In genomic region chr1:86528571-86529180, GRCm38 (mm10) we compare ENCODE assay signal across 8 mouse cellular contexts. TPM values are rescaled to one million over a fixed set of nuclear protein-coding genes. Genes with fewer than 3 reads are reported as not detected.
DNase-seq lines count a peak whose midpoint lies in the region; ATAC-seq and TF ChIP-seq lines count a peak whose summit lies in the region.

No protein-coding gene starts in this region.

- no peak for ATAC-seq in forebrain, embryonic 13.5 days
- no peak for ATAC-seq in neural tube, embryonic 13.5 days (ENCODE audit: low read depth)

- H3K4me3 ChIP-seq in forebrain, embryonic 13.5 days, result peak overlapping the region; percentile 100
- H3K4me3 ChIP-seq in liver, adult 2 months (ENCODE audit: insufficient read depth, low read depth, low read length), result peak overlapping the region; percentile 88
- H3K4me3 ChIP-seq in neural tube, embryonic 13.5 days, result peak overlapping the region; percentile 100

- peak; percentile 67 for TF ChIP-seq CTCF in liver, adult 2 months (IDR thresholded peaks at IDR 0.05; ENCODE audit: low read depth, low read length)

- no peaks in the 10 kb centered on the region for H3K9me3 ChIP-seq in forebrain, embryonic 13.5 days (replicated peaks)
- no peaks in the 10 kb centered on the region for H3K9me3 ChIP-seq in neural tube, embryonic 13.5 days

- no peaks in the 10 kb centered on the region for H3K27me3 ChIP-seq in forebrain, embryonic 13.5 days
- no peaks in the 10 kb centered on the region for H3K27me3 ChIP-seq in liver, adult 2 months (ENCODE audit: control insufficient read depth, insufficient read depth, low read length)
- no peaks in the 10 kb centered on the region for H3K27me3 ChIP-seq in neural tube, embryonic 13.5 days

- peaks cover 34% of the 10 kb centered on the region for H3K36me3 ChIP-seq in forebrain, embryonic 13.5 days (ENCODE audit: poor library complexity, severe bottlenecking)
- H3K36me3 ChIP-seq in liver, adult 2 months (ENCODE audit: control insufficient read depth, insufficient read depth, low read length), result peaks cover 3% of the 10 kb centered on the region; the same call in 1 of the 2 replicates
- H3K36me3 ChIP-seq in neural tube, embryonic 13.5 days, result peaks cover 19% of the 10 kb centered on the region

- WGBS in forebrain, embryonic 13.5 days, result under 1% methylated on average over 15 of the region's 15 CpGs
- WGBS in liver, adult 2 months, result 1% methylated on average over 15 of the region's 15 CpGs
- WGBS in neural tube, embryonic 13.5 days, result under 1% methylated on average over 15 of the region's 15 CpGs

- peak overlapping the region; percentile 84 for H3K4me2 ChIP-seq in forebrain, embryonic 13.5 days
- H3K4me2 ChIP-seq in neural tube, embryonic 13.5 days, result peak overlapping the region; percentile 91

- TF ChIP-seq POLR2A in liver, adult 2 months (IDR thresholded peaks at IDR 0.05; ENCODE audit: extremely low read depth, insufficient read depth, low read length), result no peak

- H3K4me1 ChIP-seq in forebrain, embryonic 13.5 days, result peaks cover 42% of the 10 kb centered on the region
- peaks cover 12% of the 10 kb centered on the region for H3K4me1 ChIP-seq in liver, adult 2 months (ENCODE audit: control insufficient read depth, insufficient read depth, low read length)
- H3K4me1 ChIP-seq in neural tube, embryonic 13.5 days (replicated peaks), result peaks cover 48% of the 10 kb centered on the region

- peak overlapping the region; percentile 100 for H3K9ac ChIP-seq in forebrain, embryonic 13.5 days
- peak overlapping the region; percentile 73 for H3K9ac ChIP-seq in liver, adult 2 months (ENCODE audit: low read depth, low read length)
- H3K9ac ChIP-seq in neural tube, embryonic 13.5 days, result peak overlapping the region; percentile 100

- peaks cover 13% of the 10 kb centered on the region; the same call in 1 of the 2 replicates for H3K79me2 ChIP-seq in liver, adult 2 months (ENCODE audit: control insufficient read depth, insufficient read depth, low read length)

- peak overlapping the region; percentile 99 for H3K27ac ChIP-seq in forebrain, embryonic 13.5 days
- peak overlapping the region; percentile 62 for H3K27ac ChIP-seq in liver, adult 2 months (replicated peaks; ENCODE audit: insufficient read depth, low read depth, low read length)
- peak overlapping the region; percentile 96 for H3K27ac ChIP-seq in neural tube, embryonic 13.5 days (replicated peaks)

- peak; percentile 66 for DNase-seq in layer of hippocampus, adult 11-12 months (ENCODE audit: low spot score)
- no peak for DNase-seq in layer of hippocampus, adult 9-10 months (ENCODE audit: low spot score)
- DNase-seq in c-Kit-negative CD71-positive TER-119-positive erythroid progenitor cells, embryonic 14.5 days (ENCODE audit: low read depth, low spot score), result peak; percentile 69
- DNase-seq in induced T-regulatory cell, adult 2 months (ENCODE audit: low read depth), result peak; percentile 83
- DNase-seq in liver, adult 2 months (ENCODE audit: extremely low read depth, low read depth, low spot score), result peak; percentile 80
- DNase-seq in urinary bladder, postnatal 36 days (ENCODE audit: low spot score in 2 of 2), result peak; percentile 70 to 80

RNA-seq across cellular contexts. Expression of gene Ptma, which starts 2.1 kb away (rescaled TPM):
- 2,754 and 3,239 TPM in 2 replicates for polyA plus RNA-seq in forebrain, embryonic 13.5 days (2015; fragmentation: Nextera tagmentation; extraction: Ambion mirVana)
- total RNA-seq in liver, adult 2 months (2014; rRNA removed), result 259 and 274 TPM in 2 replicates
- 214 and 240 TPM in 2 replicates for polyA plus RNA-seq in liver, adult 2 months (2012; rRNA removed)
- polyA plus RNA-seq in neural tube, embryonic 13.5 days (2015; fragmentation: Nextera tagmentation; extraction: Ambion mirVana), result 2,347 and 2,536 TPM in 2 replicates

RNA-seq across cellular contexts. Expression of gene Pde6d, which starts 53.8 kb away (rescaled TPM):
- polyA plus RNA-seq in forebrain, embryonic 13.5 days (2015; fragmentation: Nextera tagmentation; extraction: Ambion mirVana), result 78.5 and 84.4 TPM in 2 replicates
- total RNA-seq in liver, adult 2 months (2014; rRNA removed), result 3.8 and 5.3 TPM in 2 replicates
- 4.7 TPM in 2 replicates for polyA plus RNA-seq in liver, adult 2 months (2012; rRNA removed)
- polyA plus RNA-seq in neural tube, embryonic 13.5 days (2015; fragmentation: Nextera tagmentation; extraction: Ambion mirVana), result 97.0 and 103 TPM in 2 replicates

RNA-seq across cellular contexts. Expression of gene Cops7b, which starts 54.0 kb away (rescaled TPM):
- polyA plus RNA-seq in forebrain, embryonic 13.5 days (2015; fragmentation: Nextera tagmentation; extraction: Ambion mirVana), result 60.5 and 64.7 TPM in 2 replicates
- total RNA-seq in liver, adult 2 months (2014; rRNA removed), result 5.0 and 6.0 TPM in 2 replicates
- polyA plus RNA-seq in liver, adult 2 months (2012; rRNA removed), result 13.4 and 20.2 TPM in 2 replicates
- polyA plus RNA-seq in neural tube, embryonic 13.5 days (2015; fragmentation: Nextera tagmentation; extraction: Ambion mirVana), result 53.5 and 60.6 TPM in 2 replicates

Comparison
In these comparisons a context has a peak if more than half of its experiments do, and no peak if none do; other contexts are left out.
1. RNA of gene Pde6d, which starts 53.8 kb away (polyA plus RNA-seq): 97.0 to 103 TPM in neural tube, embryonic 13.5 days and 78.5 to 84.4 TPM in forebrain, embryonic 13.5 days; 4.7 TPM in liver, adult 2 months; every median in the first group is over 10 times any median in the second.
2. Peak in every context shown above with its lines, with median percentiles within 50 percentile points of each other: H3K27ac ChIP-seq, H3K4me3 ChIP-seq and H3K9ac ChIP-seq.